Mouse (Mus musculus) layer of hippocampus, postnatal 10 days (tissue): Measurements from ENCODE around the gene Atp6v0a2. TPM values are rescaled to one million over a fixed set of nuclear protein-coding genes. Genes with fewer than 3 reads are reported as not detected.

Source experiments
- total RNA-seq, 2 experiments: library from RNA; stranded (reverse); gene quantifications; 2 replicates each; pipeline ENCODE4 v1.2.3; 2021

Atp6v0a2 gene
- total RNA-seq, 2 experiments from 2014 or later: 46.7 to 51.6 TPM

Other genes starting within 250 kb of the Atp6v0a2 start
- gene Sbno1, start 202.6 kb upstream of the Atp6v0a2 start, total RNA-seq: 100 to 1,000 TPM; 125 to 128 TPM
- 10 to 100 TPM; 43.6 to 50.8 TPM for gene Kmt5a, start 188.6 kb upstream of the Atp6v0a2 start, total RNA-seq
- 10 to 100 TPM; 22.4 to 25.2 TPM for gene Rilpl2, start 150.2 kb upstream of the Atp6v0a2 start, total RNA-seq
- gene Snrnp35, start 145.4 kb upstream of the Atp6v0a2 start, total RNA-seq: 10 to 100 TPM; 20.9 to 32.7 TPM
- 10 to 100 TPM; 28.9 to 31.0 TPM for gene Rilpl1, start 97.2 kb upstream of the Atp6v0a2 start, total RNA-seq
- gene Tmed2, start 87.9 kb upstream of the Atp6v0a2 start, total RNA-seq: 100 to 1,000 TPM in 1 of 2 experiments, 10 to 100 TPM in 1; 95.6 to 113 TPM
- gene Ddx55, start 75.7 kb upstream of the Atp6v0a2 start, total RNA-seq: 10 to 100 TPM; 26.4 to 30.2 TPM
- gene Eif2b1, start 49.4 kb upstream of the Atp6v0a2 start, total RNA-seq: 10 to 100 TPM; 42.4 to 49.1 TPM
- 10 to 100 TPM; 29.0 to 31.0 TPM for gene Gtf2h3, start 49.4 kb upstream of the Atp6v0a2 start, total RNA-seq
- under 1 TPM; 0.54 to 0.78 TPM for gene Dnah10, start 96.5 kb downstream of the Atp6v0a2 start, total RNA-seq
- gene Ccdc92, start 233.8 kb downstream of the Atp6v0a2 start, total RNA-seq: 10 to 100 TPM; 40.9 to 45.2 TPM
- 10 to 100 TPM; 52.3 to 52.6 TPM for gene Zfp664, start 234.1 kb downstream of the Atp6v0a2 start, total RNA-seq